Mouse (Mus musculus) testis, adult 2 months (tissue): ENCODE data around the gene Cnih1.

Source experiments
- CTCF ChIP-seq: fragments of 200-500 bp; IDR thresholded peaks from 2 replicates; pipeline ENCODE4 v1.5.1; 2012; ENCODE audit warnings: low read depth, mild to moderate bottlenecking, inconsistent platforms, low read length, moderate library complexity; ENCODE audit not compliant: control insufficient read depth, insufficient read depth, insufficient replicate concordance
- POLR2A ChIP-seq: fragments of 200-500 bp; IDR thresholded peaks from 2 replicates; pipeline ENCODE4 v1.6.1; 2012; ENCODE audit warnings: low read depth, mild to moderate bottlenecking, inconsistent platforms, low read length, moderate library complexity; ENCODE audit not compliant: control insufficient read depth

GRCm38 (mm10) chr14:46760355-46761029 lies 27.7 kb downstream of the Cnih1 start, which contains the start of gene Cdkn3:
- TF ChIP-seq CTCF (no peak), POLR2A (no peak)
